Mouse (Mus musculus) lung, adult 10 weeks (tissue): ENCODE data around the gene Nubpl. TPM values are rescaled to one million over a fixed set of nuclear protein-coding genes. Genes with fewer than 3 reads are reported as not detected.

Source experiments
- polyA plus RNA-seq: library from polyadenylated mRNA; stranded (reverse); fragments of 350-450 nt; fragmentation: Illumina TruSeq; extraction: RNeasy Lipid Tissue Mini Kit (QIAGEN cat#74804); gene quantifications from one replicate; pipeline ENCODE4 v1.2.3, GENCODE M21; 2014; ENCODE audit warnings: low read depth, low replicate concordance; ENCODE audit not compliant: insufficient read depth

The Nubpl gene
- polyA plus RNA-seq: 3.7 TPM

GRCm38 (mm10) chr12:52097650-52098070 is at the start of gene Nubpl:
Nubpl (plus strand) TSS chr12:52097737.

Other genes starting within 250 kb of the Nubpl start
- 4.9 TPM for gene Heatr5a, start 126.4 kb upstream of the Nubpl start, polyA plus RNA-seq
- gene Dtd2, start 91.2 kb upstream of the Nubpl start, polyA plus RNA-seq: 6.3 TPM
- gene Gpr33, start 69.7 kb upstream of the Nubpl start, polyA plus RNA-seq: 0.22 TPM